Mouse (Mus musculus) bone marrow, adult 2 months (tissue): Measurements from ENCODE around the gene Cldn12.

Source experiments
- CTCF ChIP-seq: fragments of 200-500 bp; IDR thresholded peaks from 2 replicates; pipeline ENCODE4 v1.5.1; 2011; ENCODE audit warnings: low read length, control low read depth; ENCODE audit not compliant: control insufficient read depth, insufficient read depth
- POLR2A ChIP-seq: fragments of 200-500 bp; IDR thresholded peaks from 2 replicates; pipeline ENCODE4 v1.6.1; 2011; ENCODE audit warnings: low read depth, mild to moderate bottlenecking, control low read depth, low read length, borderline replicate concordance; ENCODE audit not compliant: control insufficient read depth

GRCm38 (mm10) chr5:5510304-5510887 is 4.4 kb downstream of the Cldn12 start:
- TF ChIP-seq CTCF (no peak), POLR2A (no peak)
